Mouse (Mus musculus) liver, adult 2 months (tissue): Measurements from ENCODE around the gene Aldoc.

Experiments used
- CTCF ChIP-seq: fragments of 200-500 bp; IDR thresholded peaks from 2 replicates; pipeline ENCODE4 v1.5.1; 2011; ENCODE audit warnings: low read depth, low read length, control low read depth
- POLR2A ChIP-seq: fragments of 200-500 bp; IDR thresholded peaks from 2 replicates; pipeline ENCODE4 v1.6.1; 2011; ENCODE audit warnings: low read length, control low read depth; ENCODE audit not compliant: insufficient read depth; ENCODE audit errors: extremely low read depth

DNA sequence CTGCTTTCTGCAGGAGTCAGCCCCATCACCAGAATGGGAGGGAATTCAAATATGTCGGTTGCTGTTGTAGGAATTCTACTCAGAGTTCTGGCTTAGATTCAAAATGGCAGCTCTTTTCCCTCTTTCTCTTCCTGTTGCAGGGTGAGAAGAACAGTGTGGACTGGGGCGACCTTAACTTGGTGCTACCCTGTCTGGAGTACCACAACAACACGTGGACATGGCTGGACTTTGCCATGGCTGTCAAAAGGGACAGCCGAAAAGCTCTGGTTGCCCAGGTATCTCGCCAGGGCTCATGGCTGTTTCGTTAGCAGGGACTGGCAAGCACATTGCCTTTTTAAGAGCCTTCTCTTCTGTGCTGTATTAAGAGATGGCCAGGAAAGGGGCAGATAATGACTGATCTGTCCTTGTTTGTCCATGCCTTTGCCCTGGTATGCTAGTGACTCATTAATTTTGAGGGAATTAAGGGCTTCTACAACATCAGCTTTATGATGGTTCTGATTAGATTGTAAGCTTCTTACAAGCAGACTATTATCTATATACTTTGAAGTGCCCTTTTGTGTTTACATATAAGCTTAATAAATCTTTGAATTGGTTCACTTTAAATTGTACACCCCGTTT is 33.5 kb upstream of the Aldoc start:
- TF ChIP-seq POLR2A = no peak
- TF ChIP-seq CTCF = no peak
